Mouse (Mus musculus) heart, postnatal 14 days (tissue): ENCODE data around the gene 4933400A11Rik. TPM values are rescaled to one million over a fixed set of nuclear protein-coding genes. Genes with fewer than 3 reads are reported as not detected.

ENCODE experiments used
- total RNA-seq, 2 experiments: library from RNA; stranded (reverse); gene quantifications; 2 replicates each; pipeline ENCODE4 v1.2.3; 2021

4933400A11Rik gene
- total RNA-seq, 2 experiments from 2014 or later = not detected

Other genes with a start within 250 kb of the 4933400A11Rik start
- gene Mid1, start 94.4 kb downstream of the 4933400A11Rik start, total RNA-seq = 10 to 100 TPM in 1 of 2 experiments, 1 to 10 TPM in 1; 2.7 to 12.5 TPM
- 10 to 100 TPM; 38.7 to 77.5 TPM for gene Gm21887, start 230.0 kb upstream of the 4933400A11Rik start, total RNA-seq